ENCODE assay signal across 22 mouse cellular contexts in genomic region chr1:181844874-181845547, GRCm38 (mm10). TPM values are rescaled to one million over a fixed set of nuclear protein-coding genes. Genes with fewer than 3 reads are reported as not detected.
DNase-seq lines count a peak whose midpoint lies in the region; ATAC-seq and TF ChIP-seq lines count a peak whose summit lies in the region.
"Had no signal": no experiment of that assay in that cellular context is flagged by ENCODE, and none has a peak within 500 bp of the region (broad histone marks: within the 10 kb centered on the region; RNA-seq: fewer than 3 reads in every experiment).

No protein-coding gene starts in this region.

- dilution Hi-C loops in CH12.LX (cut with MboI; ENCODE audit: extremely low pct_ligation_motif_present, extremely low pct_unique_long_range_greater_than_20kb, low sequenced_read_pairs): no loop called here

- H3K36me3 ChIP-seq in liver, embryonic 12.5 days: peaks cover 2% of the 10 kb centered on the region; the same call in 1 of the 2 replicates
- H3K36me3 ChIP-seq in liver, postnatal 0 days (replicated peaks; ENCODE audit: insufficient read depth, low read length): no peaks in the 10 kb centered on the region
- H3K36me3 ChIP-seq in CH12.LX (replicated peaks in 1 of 2; ENCODE audit: control insufficient read depth in 1 of 2, insufficient read depth in 1 of 2, low read length in 1 of 2) (no peaks in the 10 kb centered on the region), ES-E14 (ENCODE audit: control insufficient read depth, insufficient read depth, low read length, poor library complexity, severe bottlenecking) (no peaks in the 10 kb centered on the region)
- H3K36me3 ChIP-seq in liver, embryonic 13.5 days: 0 out of 2 replicates have a peak, but pooled peaks cover under 1% of the 10 kb centered on the region
- H3K36me3 ChIP-seq in hindbrain, embryonic 13.5 days: no peaks in the 10 kb centered on the region
- no peaks in the 10 kb centered on the region for H3K36me3 ChIP-seq in midbrain, postnatal 0 days (ENCODE audit: insufficient read depth, low read length)
- H3K36me3 ChIP-seq: embryonic facial prominence, embryonic 10.5 days; heart, embryonic 15.5 days; hindbrain, embryonic 15.5 days had no signal

- H3K9ac ChIP-seq in liver, embryonic 12.5 days: no peak overlapping the region
- H3K9ac ChIP-seq in liver, postnatal 0 days (replicated peaks): no peak overlapping the region
- H3K9ac ChIP-seq in CH12.LX (ENCODE audit: insufficient read depth, low read depth) (peak overlapping the region; percentile 41), ES-E14 (ENCODE audit: insufficient read depth, low read depth, low read length, poor library complexity, severe bottlenecking) (peak overlapping the region; percentile 26; the same call in 1 of the 2 replicates)
- H3K9ac ChIP-seq in liver, embryonic 13.5 days: no peak overlapping the region
- no peak overlapping the region for H3K9ac ChIP-seq in hindbrain, embryonic 13.5 days
- no peak overlapping the region for H3K9ac ChIP-seq in midbrain, postnatal 0 days (replicated peaks; ENCODE audit: low read length, poor library complexity, severe bottlenecking)
- H3K9ac ChIP-seq: forebrain, embryonic 13.5 days; forebrain, postnatal 0 days; heart, embryonic 15.5 days; hindbrain, embryonic 15.5 days had no signal

- 0 out of 2 replicates have a peak, but pooled peaks cover 4% of the 10 kb centered on the region for H3K27me3 ChIP-seq in liver, embryonic 12.5 days (replicated peaks)
- no peaks in the 10 kb centered on the region for H3K27me3 ChIP-seq in liver, postnatal 0 days (ENCODE audit: insufficient read depth, low read length)
- H3K27me3 ChIP-seq in CH12.LX (replicated peaks): peaks cover 12% of the 10 kb centered on the region
- no peaks in the 10 kb centered on the region for H3K27me3 ChIP-seq in liver, embryonic 13.5 days
- H3K27me3 ChIP-seq in hindbrain, embryonic 13.5 days: 0 out of 2 replicates have a peak, but pooled peaks cover 4% of the 10 kb centered on the region
- H3K27me3 ChIP-seq in midbrain, postnatal 0 days (ENCODE audit: insufficient read depth, low read length): no peaks in the 10 kb centered on the region
- H3K27me3 ChIP-seq: forebrain, embryonic 13.5 days; heart, embryonic 15.5 days; hindbrain, embryonic 15.5 days had no signal

- peak overlapping the region; percentile 12 for H3K4me2 ChIP-seq in liver, embryonic 12.5 days
- H3K4me2 ChIP-seq in liver, postnatal 0 days (ENCODE audit: low read depth, low read length): no peak overlapping the region
- peak overlapping the region; percentile 81 for H3K4me2 ChIP-seq in CH12.LX (ENCODE audit: insufficient read depth, low read depth, poor library complexity, severe bottlenecking)
- H3K4me2 ChIP-seq in liver, embryonic 13.5 days: no peak overlapping the region
- H3K4me2 ChIP-seq in hindbrain, embryonic 13.5 days: no peak overlapping the region
- no peak overlapping the region for H3K4me2 ChIP-seq in midbrain, postnatal 0 days (ENCODE audit: low read depth, low read length, poor library complexity, severe bottlenecking)
- H3K4me2 ChIP-seq: forebrain, embryonic 13.5 days; heart, embryonic 11.5 days; heart, embryonic 15.5 days; hindbrain, embryonic 15.5 days had no signal

- TF ChIP-seq RAD21 in CH12.LX (IDR thresholded peaks at IDR 0.05; ENCODE audit: low read depth, low read length): no peak

- H3K27ac ChIP-seq in liver, embryonic 12.5 days: no peak overlapping the region
- H3K27ac ChIP-seq in liver, postnatal 0 days (ENCODE audit: low read depth): no peak overlapping the region
- H3K27ac ChIP-seq in CH12.LX (ENCODE audit: insufficient read depth, low read depth): peak overlapping the region; percentile 45; the same call in 1 of the 2 replicates
- 0 out of 2 replicates have a peak overlapping the region, but pooled peaks have one; percentile 8 for H3K27ac ChIP-seq in ES-E14 (ENCODE audit: insufficient read depth, low read depth, low read length, poor library complexity, severe bottlenecking)
- no peak overlapping the region for H3K27ac ChIP-seq in liver, embryonic 13.5 days
- no peak overlapping the region for H3K27ac ChIP-seq in hindbrain, embryonic 13.5 days
- no peak overlapping the region for H3K27ac ChIP-seq in midbrain, postnatal 0 days (ENCODE audit: low read depth, low read length)
- H3K27ac ChIP-seq: embryonic facial prominence, embryonic 10.5 days; forebrain, embryonic 13.5 days; heart, adult 2 months; heart, embryonic 15.5 days; hindbrain, embryonic 15.5 days had no signal

- no peak for TF ChIP-seq CTCF in liver, postnatal 0 days (IDR thresholded peaks at IDR 0.05; ENCODE audit: low read depth)
- no peak for TF ChIP-seq CTCF in CH12.LX (conservative IDR thresholded peaks at IDR 0.05 in 1 of 2, IDR thresholded peaks at IDR 0.05 in 1 of 2; ENCODE audit: low read depth in 2 of 2, low read length in 2 of 2)
- no peak for TF ChIP-seq CTCF in midbrain, postnatal 0 days (IDR thresholded peaks at IDR 0.05)

- no peak overlapping the region for H3K4me3 ChIP-seq in liver, embryonic 12.5 days
- H3K4me3 ChIP-seq in liver, postnatal 0 days (ENCODE audit: low read depth, low read length): no peak overlapping the region
- H3K4me3 ChIP-seq in CH12.LX (replicated peaks in 1 of 3; ENCODE audit: low read depth in 2 of 3, low read length in 2 of 3, poor library complexity in 1 of 3) (peak overlapping the region; percentile 19 to 52 (median 37)), ES-E14 (ENCODE audit: insufficient read depth in 1 of 2, low read depth in 1 of 2, low read length in 2 of 2, poor library complexity in 1 of 2, severe bottlenecking in 1 of 2) (peak overlapping the region; percentile 46 to 71)
- no peak overlapping the region for H3K4me3 ChIP-seq in liver, embryonic 13.5 days (replicated peaks)
- no peak overlapping the region for H3K4me3 ChIP-seq in hindbrain, embryonic 13.5 days
- no peak overlapping the region for H3K4me3 ChIP-seq in midbrain, postnatal 0 days (ENCODE audit: low read depth, low read length)
- H3K4me3 ChIP-seq: embryonic facial prominence, embryonic 10.5 days; forebrain, embryonic 13.5 days; heart, adult 2 months; heart, embryonic 15.5 days; hindbrain, embryonic 15.5 days had no signal

- TF ChIP-seq POLR2A in CH12.LX (IDR thresholded peaks at IDR 0.05; ENCODE audit: low read depth, low read length): peak; percentile 56

- DNase-seq in liver, postnatal 0 days: no peak
- DNase-seq in CH12.LX (ENCODE audit: extremely low read depth) (peak; percentile 50), ES-E14 (ENCODE audit: low read depth, low spot score) (peak; percentile 93)
- peak; percentile 17 for DNase-seq in liver, embryonic 13.5 days
- no peak for DNase-seq in kidney, adult 11 months
- DNase-seq in midbrain, postnatal 0 days (ENCODE audit: low spot score): no peak
- DNase-seq: adrenal gland, adult 2 months; adrenal gland, postnatal 25 days; cerebellum, adult 2 months; cerebellum, postnatal 10 days; forebrain, postnatal 0 days; gastrocnemius, postnatal 14 days; heart, postnatal 14 days had no signal

- H3K79me2 ChIP-seq in CH12.LX (replicated peaks; ENCODE audit: control insufficient read depth, extremely low read depth, insufficient read depth, poor library complexity, severe bottlenecking): peaks cover 30% of the 10 kb centered on the region

- peaks cover 34% of the 10 kb centered on the region for H3K4me1 ChIP-seq in liver, embryonic 12.5 days
- peaks cover 14% of the 10 kb centered on the region for H3K4me1 ChIP-seq in liver, postnatal 0 days (ENCODE audit: insufficient read depth)
- H3K4me1 ChIP-seq in CH12.LX (ENCODE audit: control insufficient read depth in 1 of 2, insufficient read depth in 2 of 2): peaks cover 0 to 47% of the 10 kb centered on the region in 2 experiments; a peak in 2 of 4 replicates
- peaks cover 3 to 8% of the 10 kb centered on the region in 2 experiments; a peak in 1 of 4 replicates for H3K4me1 ChIP-seq in ES-E14 (ENCODE audit: control insufficient read depth in 2 of 2, insufficient read depth in 2 of 2, low read length in 2 of 2, poor library complexity in 1 of 2)
- H3K4me1 ChIP-seq in liver, embryonic 13.5 days (replicated peaks): peaks cover 32% of the 10 kb centered on the region
- peaks cover 23% of the 10 kb centered on the region for H3K4me1 ChIP-seq in hindbrain, embryonic 13.5 days (replicated peaks)
- peaks cover 4% of the 10 kb centered on the region; the same call in 1 of the 2 replicates for H3K4me1 ChIP-seq in midbrain, postnatal 0 days (ENCODE audit: insufficient read depth, low read length)

- in situ Hi-C loops in CH12.LX (cut with MboI; ENCODE audit: low pct_ligation_motif_present, low pct_unique_long_range_greater_than_20kb, low sequenced_read_pairs) (loop anchor here (5.0 kb wide), 1 partner anchor 37 kb away; no protein-coding TSS in a partner anchor), ES-E14 (cut with MboI; ENCODE audit: low sequenced_read_pairs in 2 of 2, unreplicated experiment in 2 of 2) (no loop called here)

- no peaks in the 10 kb centered on the region for H3K9me3 ChIP-seq in liver, embryonic 12.5 days (replicated peaks)
- H3K9me3 ChIP-seq in liver, postnatal 0 days (ENCODE audit: low read length): no peaks in the 10 kb centered on the region
- no peaks in the 10 kb centered on the region for H3K9me3 ChIP-seq in CH12.LX (replicated peaks; ENCODE audit: low read length)
- no peaks in the 10 kb centered on the region for H3K9me3 ChIP-seq in ES-E14 (ENCODE audit: control insufficient read depth, insufficient read depth, low read depth, low read length)
- no peaks in the 10 kb centered on the region for H3K9me3 ChIP-seq in liver, embryonic 13.5 days (replicated peaks)
- no peaks in the 10 kb centered on the region for H3K9me3 ChIP-seq in hindbrain, embryonic 13.5 days
- no peaks in the 10 kb centered on the region for H3K9me3 ChIP-seq in midbrain, postnatal 0 days (ENCODE audit: low read length)
- H3K9me3 ChIP-seq: embryonic facial prominence, embryonic 10.5 days; forebrain, embryonic 13.5 days; heart, embryonic 15.5 days; hindbrain, embryonic 15.5 days had no signal

- TF ChIP-seq EP300 in liver, postnatal 0 days (IDR thresholded peaks at IDR 0.05; ENCODE audit: low read depth): no peak
- no peak for TF ChIP-seq EP300 in CH12.LX (IDR thresholded peaks at IDR 0.05; ENCODE audit: low read length)

- ATAC-seq in liver, embryonic 12.5 days: no peak
- ATAC-seq in liver, postnatal 0 days: no peak
- ATAC-seq in liver, embryonic 13.5 days (ENCODE audit: low read depth): no peak
- no peak for ATAC-seq in hindbrain, embryonic 13.5 days (ENCODE audit: low FRiP score)
- no peak for ATAC-seq in midbrain, postnatal 0 days (ENCODE audit: low FRiP score)
- ATAC-seq: activated CD4-positive, CD25-positive, alpha-beta regulatory T cell, adult 4 months; forebrain, embryonic 13.5 days; forebrain, postnatal 0 days had no signal

- 73% methylated on average over 15 of the region's 15 CpGs for WGBS in liver, embryonic 12.5 days (ENCODE audit: insufficient replicate concordance)
- WGBS in liver, postnatal 0 days (ENCODE audit: insufficient replicate concordance): 83% methylated on average over 15 of the region's 15 CpGs
- WGBS in liver, embryonic 13.5 days (ENCODE audit: insufficient replicate concordance): 80% methylated on average over 15 of the region's 15 CpGs
- WGBS in hindbrain, embryonic 13.5 days: 71% methylated on average over 15 of the region's 15 CpGs
- 67% methylated on average over 15 of the region's 15 CpGs for WGBS in midbrain, postnatal 0 days

RNA-seq across cellular contexts. Expression of gene Lbr, which starts 2.2 kb away (rescaled TPM):
- 284 and 296 TPM in 2 replicates for polyA plus RNA-seq in liver, embryonic 12.5 days (2016; fragmentation: Nextera tagmentation; extraction: Ambion mirVana)
- polyA plus RNA-seq in liver, postnatal 0 days (2015; fragmentation: Nextera tagmentation; extraction: Ambion mirVana): 107 and 119 TPM in 2 replicates
- 113 and 133 TPM in 2 replicates for total RNA-seq in CH12.LX (2012; rRNA removed)
- 136 and 142 TPM in 2 replicates for total RNA-seq in CH12.LX (2014; rRNA removed)
- polyA plus RNA-seq in CH12.LX (2012; ENCODE audit: insufficient read length, low read depth): 78.4 and 79.1 TPM in 2 replicates
- 240 and 389 TPM in 2 replicates for total RNA-seq in ES-E14 (2012; rRNA removed)
- 247 and 315 TPM in 2 replicates for polyA plus RNA-seq in liver, embryonic 13.5 days (2015; fragmentation: Nextera tagmentation; extraction: Ambion mirVana)
- polyA plus RNA-seq in hindbrain, embryonic 13.5 days (2015; fragmentation: Nextera tagmentation; extraction: Ambion mirVana): 37.2 and 38.3 TPM in 2 replicates
- total RNA-seq in midbrain, postnatal 0 days (2014; rRNA removed): 22.1 and 22.3 TPM in 2 replicates
- polyA plus RNA-seq in midbrain, postnatal 0 days (2015; fragmentation: Nextera tagmentation; extraction: Ambion mirVana): 20.2 and 20.3 TPM in 2 replicates

Comparison
In these comparisons a context has a peak if more than half of its experiments do, and no peak if none do; other contexts are left out.
1. H3K4me2 ChIP-seq: peak in liver, embryonic 12.5 days (single experiment) and CH12.LX (single experiment); none in liver, postnatal 0 days (single experiment), liver, embryonic 13.5 days (single experiment), hindbrain, embryonic 13.5 days (single experiment) and midbrain, postnatal 0 days (single experiment).
2. DNase-seq: peak in CH12.LX (single experiment), ES-E14 (single experiment) and liver, embryonic 13.5 days (single experiment); none in liver, postnatal 0 days (single experiment), kidney, adult 11 months (single experiment) and midbrain, postnatal 0 days (single experiment).
3. H3K27ac ChIP-seq: peak in CH12.LX (single experiment) and ES-E14 (single experiment); none in liver, embryonic 12.5 days (single experiment), liver, postnatal 0 days (single experiment), liver, embryonic 13.5 days (single experiment), hindbrain, embryonic 13.5 days (single experiment) and midbrain, postnatal 0 days (single experiment).
4. H3K4me3 ChIP-seq: peak in CH12.LX (3 of 3) and ES-E14 (2 of 2); none in liver, embryonic 12.5 days (single experiment), liver, postnatal 0 days (single experiment), liver, embryonic 13.5 days (single experiment), hindbrain, embryonic 13.5 days (single experiment) and midbrain, postnatal 0 days (single experiment).
5. H3K9ac ChIP-seq: peak in CH12.LX (single experiment) and ES-E14 (single experiment); none in liver, embryonic 12.5 days (single experiment), liver, postnatal 0 days (single experiment), liver, embryonic 13.5 days (single experiment), hindbrain, embryonic 13.5 days (single experiment) and midbrain, postnatal 0 days (single experiment).